Mouse (Mus musculus) neural tube, embryonic 14.5 days (tissue): ENCODE results near the gene Fosl1. TPM values are rescaled to one million over a fixed set of nuclear protein-coding genes. Genes with fewer than 3 reads are reported as not detected.

ENCODE experiments used
- ATAC-seq: fragments of 200-750 bp; cut with Nextera tagmentation; 2 replicates; pipeline ENCODE4 v1.8.0; 2017; ENCODE audit warnings: low read depth, mild to moderate bottlenecking, moderate TSS enrichment, moderate library complexity
- H3K27ac ChIP-seq: fragments of 300-500 bp; sonication (generic); 2 replicates; pipeline ENCODE4 v1.5.1; 2014; ENCODE audit warnings: low read depth, mild to moderate bottlenecking, control low read depth, low read length, moderate library complexity, mixed read lengths
- H3K27me3 ChIP-seq: fragments of 300-500 bp; sonication (generic); 2 replicates; pipeline ENCODE4 v1.6.1; 2014; ENCODE audit warnings: low read length; ENCODE audit not compliant: control insufficient read depth, insufficient read depth
- H3K36me3 ChIP-seq: fragments of 300-500 bp; sonication (generic); 2 replicates; pipeline ENCODE4 v1.6.1; 2014; ENCODE audit warnings: low read length, mixed read lengths; ENCODE audit not compliant: control insufficient read depth, insufficient read depth
- H3K4me1 ChIP-seq: fragments of 300-500 bp; sonication (generic); 2 replicates; pipeline ENCODE4 v1.6.1; 2014; ENCODE audit warnings: low read length; ENCODE audit not compliant: control insufficient read depth, insufficient read depth
- H3K4me2 ChIP-seq: fragments of 300-500 bp; sonication (generic); 2 replicates; pipeline ENCODE4 v1.6.1; 2014; ENCODE audit warnings: mild to moderate bottlenecking, low read depth, low read length, control low read depth
- H3K4me3 ChIP-seq: fragments of 300-500 bp; sonication (generic); 2 replicates; pipeline ENCODE4 v1.5.1; 2014; ENCODE audit warnings: low read depth, low read length, control low read depth, mixed read lengths
- H3K9ac ChIP-seq: fragments of 300-500 bp; sonication (generic); replicated peaks from 2 replicates; pipeline ENCODE4 v1.6.1; 2014; ENCODE audit warnings: low read depth, mild to moderate bottlenecking, control low read depth, low read length, mixed read lengths
- H3K9me3 ChIP-seq: fragments of 300-500 bp; sonication (generic); 2 replicates; pipeline ENCODE4 v1.6.1; 2016; ENCODE audit warnings: low read length; ENCODE audit not compliant: control insufficient read depth
- WGBS: fragments of 180-500 bp; shearing (Covaris S2); extraction: QIAGEN DNeasy Blood & Tissue Kit; methylation state at CpG from one replicate; pipeline ENCODE4 v1.1.7; 2014; 5-methylcytosine and 5-hydroxymethylcytosine counted together
- polyA plus RNA-seq: library from polyadenylated mRNA; unstranded; fragments of >200 nt; fragmentation: Nextera tagmentation; extraction: Ambion mirVana; gene quantifications from 2 replicates; pipeline ENCODE4 v1.2.1, GENCODE M21; 2014

The Fosl1 gene
- polyA plus RNA-seq, 1 experiment from 2014 or later, result not detected

GRCm38 (mm10) chr19:5481398-5481797 is 34.1 kb downstream of the Fosl1 start:
- Histone ChIP-seq H3K27me3 (no peaks in the 10 kb centered on the region), H3K4me1 (no peaks in the 10 kb centered on the region), H3K36me3 (peaks cover 27% of the 10 kb centered on the region), H3K27ac (no peak overlapping the region), H3K9me3 (no peaks in the 10 kb centered on the region), H3K9ac (no peak overlapping the region), H3K4me3 (no peak overlapping the region), H3K4me2 (no peak overlapping the region)
- no peak for ATAC-seq
- WGBS, result 94% methylated on average over 10 of the region's 10 CpGs

GRCm38 (mm10) chr19:5483386-5484359 is 36.3 kb downstream of the Fosl1 start:
- Histone ChIP-seq H3K36me3 (peaks cover 27% of the 10 kb centered on the region), H3K9ac (no peak overlapping the region), H3K4me2 (no peak overlapping the region), H3K27me3 (no peaks in the 10 kb centered on the region), H3K4me3 (no peak overlapping the region), H3K9me3 (no peaks in the 10 kb centered on the region), H3K27ac (no peak overlapping the region), H3K4me1 (peaks cover 8% of the 10 kb centered on the region; the same call in 1 of the 2 replicates)
- no peak for ATAC-seq
- whole genome bisulfite sequencing, result 94% methylated on average over 19 of the region's 19 CpGs

GRCm38 (mm10) chr19:5484496-5484895 is 37.1 kb downstream of the Fosl1 start:
- H3K9me3 ChIP-seq, result no peaks in the 10 kb centered on the region
- WGBS, result 93% methylated on average over 5 of the region's 5 CpGs
- H3K4me2 ChIP-seq, result no peak overlapping the region
- no peak overlapping the region for H3K9ac ChIP-seq
- H3K4me1 ChIP-seq, result peaks cover 9% of the 10 kb centered on the region; the same call in 1 of the 2 replicates
- no peak for ATAC-seq
- no peak overlapping the region for H3K4me3 ChIP-seq
- H3K36me3 ChIP-seq, result peaks cover 27% of the 10 kb centered on the region
- H3K27me3 ChIP-seq, result no peaks in the 10 kb centered on the region
- H3K27ac ChIP-seq, result no peak overlapping the region

GRCm38 (mm10) chr19:5485371-5485770 is 38.0 kb downstream of the Fosl1 start:
- no peak for ATAC-seq
- 95% methylated on average over 8 of the region's 8 CpGs for WGBS
- peaks cover 23% of the 10 kb centered on the region for H3K36me3 ChIP-seq

GRCm38 (mm10) chr19:5485821-5486220 is 38.5 kb downstream of the Fosl1 start:
- H3K36me3 ChIP-seq, result peaks cover 23% of the 10 kb centered on the region

More at GRCm38 (mm10) chr19:5485371-5485770, 38.0 kb downstream of the Fosl1 start:
- no peak overlapping the region for H3K4me3 ChIP-seq
- H3K9ac ChIP-seq, result no peak overlapping the region
- no peaks in the 10 kb centered on the region for H3K27me3 ChIP-seq
- no peak overlapping the region for H3K4me2 ChIP-seq
- H3K9me3 ChIP-seq, result no peaks in the 10 kb centered on the region
- peaks cover 12% of the 10 kb centered on the region; the same call in 1 of the 2 replicates for H3K4me1 ChIP-seq
- no peak overlapping the region for H3K27ac ChIP-seq

GRCm38 (mm10) chr19:5486286-5486685 is 38.9 kb downstream of the Fosl1 start:
- Histone ChIP-seq H3K9me3 (no peaks in the 10 kb centered on the region), H3K4me2 (no peak overlapping the region), H3K27ac (no peak overlapping the region), H3K36me3 (peaks cover 23% of the 10 kb centered on the region), H3K4me3 (no peak overlapping the region), H3K27me3 (no peaks in the 10 kb centered on the region), H3K4me1 (peaks cover 12% of the 10 kb centered on the region; the same call in 1 of the 2 replicates), H3K9ac (no peak overlapping the region)
- WGBS, result 93% methylated on average over 8 of the region's 8 CpGs
- no peak for ATAC-seq

More at GRCm38 (mm10) chr19:5485821-5486220, 38.5 kb downstream of the Fosl1 start:
- no peaks in the 10 kb centered on the region for H3K9me3 ChIP-seq
- no peak for ATAC-seq
- H3K4me3 ChIP-seq, result no peak overlapping the region
- H3K9ac ChIP-seq, result no peak overlapping the region
- WGBS, result 95% methylated on average over 7 of the region's 7 CpGs
- peaks cover 12% of the 10 kb centered on the region; the same call in 1 of the 2 replicates for H3K4me1 ChIP-seq
- no peak overlapping the region for H3K27ac ChIP-seq
- no peak overlapping the region for H3K4me2 ChIP-seq
- H3K27me3 ChIP-seq, result no peaks in the 10 kb centered on the region

- 95% methylated on average over 4 of the region's 4 CpGs for WGBS
- Histone ChIP-seq H3K27ac (no peak overlapping the region), H3K4me3 (peak overlapping the region; percentile 42; the same call in 1 of the 2 replicates), H3K9me3 (no peaks in the 10 kb centered on the region), H3K27me3 (no peaks in the 10 kb centered on the region), H3K9ac (no peak overlapping the region), H3K4me2 (no peak overlapping the region; the same call in 1 of the 2 replicates), H3K4me1 (peaks cover 14% of the 10 kb centered on the region; the same call in 1 of the 2 replicates), H3K36me3 (peaks cover 23% of the 10 kb centered on the region)
- ATAC-seq, result no peak
Measured at GRCm38 (mm10) chr19:5486771-5487170, 39.4 kb downstream of the Fosl1 start.

- peak within 1 kb of the TSS; percentile 62 for H3K9ac ChIP-seq
- under 1% methylated on average over 39 of the region's 39 CpGs for WGBS
- peak within 1 kb of the TSS; percentile 42 for H3K4me3 ChIP-seq
- peak within 1 kb of the TSS; percentile 58 for H3K4me2 ChIP-seq
- H3K9me3 ChIP-seq, result no peaks in the 10 kb centered on the region
- peaks cover 25% of the 10 kb centered on the region for H3K36me3 ChIP-seq
- H3K27me3 ChIP-seq, result no peaks in the 10 kb centered on the region
- peaks cover 25% of the 10 kb centered on the region; the same call in 1 of the 2 replicates for H3K4me1 ChIP-seq
- peak within 1 kb of the TSS; percentile 90 for H3K27ac ChIP-seq
- peak; percentile 50 for ATAC-seq
Measured at GRCm38 (mm10) chr19:5487768-5488550, 40.6 kb downstream of the Fosl1 start, which contains the start of gene Mus81. Gene Mus81 (minus strand): TSS chr19:5488402.
